In the genomic region with DNA sequence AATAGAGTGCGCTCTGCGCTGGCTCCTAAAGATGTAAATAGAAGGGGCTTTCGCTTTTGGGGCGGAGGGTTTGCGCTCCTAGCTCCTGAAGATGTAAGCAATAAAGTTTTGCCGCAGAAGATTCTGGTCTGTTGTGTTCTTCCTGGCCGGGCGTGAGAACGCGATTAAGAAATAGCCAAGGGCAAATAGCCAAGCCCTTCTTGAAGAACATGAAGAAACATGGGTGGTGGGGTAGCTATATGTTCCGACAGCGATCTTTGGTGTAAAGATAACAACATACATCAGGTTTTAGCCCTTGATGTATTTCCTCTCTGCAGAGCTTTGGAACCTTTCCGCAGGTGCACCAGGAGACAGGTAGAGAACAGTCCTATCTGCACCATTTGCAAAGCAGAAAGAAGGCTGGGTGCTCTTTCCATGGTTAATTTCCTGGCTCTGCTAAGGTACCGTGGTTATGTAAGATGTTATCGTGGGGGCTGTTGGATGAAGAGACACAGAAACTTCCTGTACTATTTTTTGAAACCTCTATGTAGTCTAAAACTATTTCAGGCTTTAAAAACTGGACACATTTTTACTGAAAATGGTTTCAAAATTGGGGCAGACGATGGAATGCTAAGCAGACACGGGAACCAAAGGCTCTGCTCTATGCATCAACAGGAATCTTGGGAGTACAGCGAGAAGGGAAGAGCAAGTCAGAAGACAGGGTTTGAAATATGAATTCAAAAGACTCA, we compare ENCODE assay signal across 8 mouse cellular contexts. TPM values are rescaled to one million over a fixed set of nuclear protein-coding genes. Genes with fewer than 3 reads are reported as not detected.
DNase-seq lines count a peak whose midpoint lies in the region; ATAC-seq and TF ChIP-seq lines count a peak whose summit lies in the region.

No protein-coding gene starts in this region.

- peak overlapping the region; percentile 70 for H3K4me3 ChIP-seq in thymus, adult 2 months (ENCODE audit: control insufficient read depth, insufficient read depth, low read length)
- H3K4me3 ChIP-seq in liver, embryonic 15.5 days (replicated peaks) = peak overlapping the region; percentile 56

- no peak for DNase-seq in frontal cortex, postnatal 10 days (ENCODE audit: low spot score in 2 of 2)
- no peak for DNase-seq in thymus, adult 2 months
- no peak for DNase-seq in thymus, adult 18-20 months
- DNase-seq in urinary bladder, postnatal 14 days (ENCODE audit: low spot score) = no peak
- DNase-seq in left cerebral cortex, postnatal 36 days (ENCODE audit: low spot score in 2 of 2) = no peak

- peak; percentile 45 for ATAC-seq in frontal cortex, adult (ENCODE audit: low TSS enrichment)
- ATAC-seq in liver, embryonic 15.5 days (ENCODE audit: insufficient read depth) = no peak
- ATAC-seq in activated CD4-positive, CD25-positive, alpha-beta regulatory T cell, adult 4 months = no peak

- TF ChIP-seq POLR2A in thymus, adult 2 months (IDR thresholded peaks at IDR 0.05; ENCODE audit: control insufficient read depth, extremely low read depth, insufficient read depth, low read length, poor library complexity) = no peak

- H3K9me3 ChIP-seq in liver, embryonic 15.5 days (replicated peaks) = no peaks in the 10 kb centered on the region

- peaks cover 34% of the 10 kb centered on the region for H3K4me1 ChIP-seq in thymus, adult 2 months (replicated peaks; ENCODE audit: control insufficient read depth, insufficient read depth, low read length)
- peaks cover 18% of the 10 kb centered on the region for H3K4me1 ChIP-seq in liver, embryonic 15.5 days (replicated peaks)

- H3K36me3 ChIP-seq in thymus, adult 2 months (ENCODE audit: control insufficient read depth, insufficient read depth, low read length) = no peaks in the 10 kb centered on the region
- H3K36me3 ChIP-seq in liver, embryonic 15.5 days (replicated peaks) = no peaks in the 10 kb centered on the region

- intact Hi-C loops in left cerebral cortex, postnatal 36 days (cut with DNase I) = no loop called here

- 12% methylated on average over 18 of the region's 18 CpGs for WGBS in thymus, adult 2 months
- 25% methylated on average over 18 of the region's 18 CpGs for WGBS in liver, embryonic 15.5 days (ENCODE audit: insufficient replicate concordance)

- TF ChIP-seq CTCF in thymus, adult 2 months (IDR thresholded peaks at IDR 0.05; ENCODE audit: borderline replicate concordance, control insufficient read depth, extremely low read depth, insufficient read depth, low read length, poor library complexity) = no peak

- no peaks in the 10 kb centered on the region for H3K27me3 ChIP-seq in thymus, adult 2 months (ENCODE audit: control insufficient read depth, insufficient read depth, low read length)
- H3K27me3 ChIP-seq in liver, embryonic 15.5 days = peaks cover 57% of the 10 kb centered on the region

- no peak overlapping the region for H3K9ac ChIP-seq in liver, embryonic 15.5 days

- peak overlapping the region; percentile 66 for H3K4me2 ChIP-seq in liver, embryonic 15.5 days

- peak overlapping the region; percentile 100 for H3K27ac ChIP-seq in thymus, adult 2 months (ENCODE audit: control insufficient read depth, insufficient read depth, low read length)
- no peak overlapping the region for H3K27ac ChIP-seq in liver, embryonic 15.5 days (replicated peaks)

RNA-seq across cellular contexts. Expression of a gene that starts 2.5 kb away (rescaled TPM):
- 4.7 and 8.1 TPM in 2 replicates for polyA plus RNA-seq in thymus, adult 2 months (2012; rRNA removed)
- polyA plus RNA-seq in liver, embryonic 15.5 days (2015; fragmentation: Nextera tagmentation; extraction: Ambion mirVana) = 0.18 and 0.30 TPM in 2 replicates
- polyA plus RNA-seq in activated CD4-positive, CD25-positive, alpha-beta regulatory T cell, adult 4 months (2017; shearing (Covaris generic)) = 1 to 10 TPM in 1 of 2 experiments, under 1 TPM in 1; 0.09 to 4.9 TPM
- 100 to 1,000 TPM; 607 to 644 TPM for total RNA-seq in left cerebral cortex, postnatal 36 days (2021)
